Mouse (Mus musculus) adrenal gland, adult 10 weeks (tissue): ENCODE results near the gene Snrnp200. TPM values are rescaled to one million over a fixed set of nuclear protein-coding genes. Genes with fewer than 3 reads are reported as not detected.

ENCODE experiments used
- polyA plus RNA-seq: library from polyadenylated mRNA; stranded (reverse); fragments of 350-450 nt; fragmentation: Illumina TruSeq; extraction: RNeasy Lipid Tissue Mini Kit (QIAGEN cat#74804); gene quantifications from one replicate; pipeline ENCODE4 v1.2.3, GENCODE M21; 2014; ENCODE audit warnings: low read depth, low replicate concordance

Snrnp200 gene
- polyA plus RNA-seq, result 41.5 TPM

DNA sequence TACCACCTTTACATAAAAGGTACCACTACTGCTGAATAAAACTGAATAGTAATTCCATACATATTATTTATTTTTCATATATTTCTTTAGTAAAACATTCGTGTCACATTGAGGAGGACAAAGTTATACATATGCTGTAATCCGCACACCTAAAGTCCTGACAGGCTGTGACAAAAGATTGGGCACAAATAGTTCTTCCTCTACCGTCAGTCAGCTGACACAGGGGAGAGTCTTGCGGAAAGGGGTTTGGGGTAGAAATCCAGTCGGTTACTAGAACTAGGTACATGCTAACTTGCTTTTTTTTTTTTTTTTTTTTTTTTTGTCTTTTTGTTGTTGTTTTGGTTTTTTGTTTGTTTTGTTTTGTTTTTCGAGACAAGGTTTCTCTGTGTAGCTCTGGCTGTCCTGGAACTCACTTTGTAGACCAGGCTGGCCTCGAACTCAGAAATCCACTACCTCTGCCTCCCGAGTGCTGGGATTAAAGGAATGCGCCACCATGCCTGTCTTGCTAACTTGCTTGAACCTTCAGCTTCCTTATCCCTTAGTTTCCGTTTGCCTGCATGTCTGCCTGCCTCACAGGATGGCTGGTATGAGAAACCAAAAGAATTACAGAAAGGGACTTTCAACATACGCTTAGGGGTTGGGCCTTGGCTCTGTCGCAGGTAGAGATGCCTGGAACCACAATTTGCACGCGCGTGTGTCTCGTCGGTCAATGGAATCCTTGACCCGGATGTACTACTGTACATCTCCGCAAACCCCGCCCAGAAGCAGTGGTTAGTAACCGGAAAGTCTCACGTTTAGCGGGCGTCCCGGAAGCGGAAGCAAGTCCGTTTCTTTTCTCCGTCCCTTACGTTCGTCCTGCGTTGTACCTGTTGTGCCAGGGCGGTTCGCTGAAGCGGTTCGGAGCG lies at the start of gene Snrnp200, which contains the start of gene 1810024B03Rik:
Snrnp200 (plus strand) TSS at position 840 of the 905 bp plus-strand sequence.
1810024B03Rik (minus strand) TSS at position 734 of the 905 bp plus-strand sequence.

DNA sequence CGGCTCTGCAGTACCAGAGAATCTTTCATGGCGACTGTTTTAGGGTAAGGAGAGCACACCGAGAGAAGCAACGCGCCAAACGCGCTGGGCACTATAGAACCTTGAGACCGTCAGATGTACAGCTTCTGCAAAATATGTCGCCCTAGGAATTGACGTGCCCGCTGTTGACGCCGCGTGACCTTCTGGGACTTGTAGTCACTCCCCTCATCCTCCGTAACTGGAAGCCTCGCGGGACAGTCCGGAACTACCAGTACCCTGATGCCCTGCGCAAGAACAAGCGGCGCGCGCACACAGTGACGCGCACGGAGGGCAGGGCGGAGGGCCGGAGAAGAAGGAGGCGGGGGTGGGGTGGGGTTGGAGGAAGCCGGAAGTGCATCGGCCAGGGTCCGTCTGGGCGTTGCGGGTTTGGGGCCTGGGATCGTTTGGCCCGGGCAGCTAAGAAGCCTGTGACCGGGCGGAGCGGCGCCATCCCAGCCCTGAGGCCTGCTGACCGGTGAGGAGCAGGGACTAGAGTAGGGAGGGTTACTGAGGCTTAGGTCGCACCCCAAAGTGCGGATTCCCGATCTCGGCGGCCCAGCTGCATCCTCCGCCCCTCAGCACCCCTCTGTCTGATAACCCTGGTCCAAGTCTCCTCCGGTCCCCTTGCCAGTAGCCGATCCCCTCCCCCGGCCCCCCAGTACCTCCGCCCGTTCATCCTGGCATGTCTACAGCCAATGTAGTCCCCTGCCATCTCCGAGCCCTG lies 39.6 kb downstream of the Snrnp200 start, which contains the start of the genes Ciao1 and Tmem127:
Ciao1 (minus strand) TSS at position 225 of the 742 bp plus-strand sequence.
Tmem127 (plus strand) TSS at position 317 of the 742 bp plus-strand sequence.

DNA sequence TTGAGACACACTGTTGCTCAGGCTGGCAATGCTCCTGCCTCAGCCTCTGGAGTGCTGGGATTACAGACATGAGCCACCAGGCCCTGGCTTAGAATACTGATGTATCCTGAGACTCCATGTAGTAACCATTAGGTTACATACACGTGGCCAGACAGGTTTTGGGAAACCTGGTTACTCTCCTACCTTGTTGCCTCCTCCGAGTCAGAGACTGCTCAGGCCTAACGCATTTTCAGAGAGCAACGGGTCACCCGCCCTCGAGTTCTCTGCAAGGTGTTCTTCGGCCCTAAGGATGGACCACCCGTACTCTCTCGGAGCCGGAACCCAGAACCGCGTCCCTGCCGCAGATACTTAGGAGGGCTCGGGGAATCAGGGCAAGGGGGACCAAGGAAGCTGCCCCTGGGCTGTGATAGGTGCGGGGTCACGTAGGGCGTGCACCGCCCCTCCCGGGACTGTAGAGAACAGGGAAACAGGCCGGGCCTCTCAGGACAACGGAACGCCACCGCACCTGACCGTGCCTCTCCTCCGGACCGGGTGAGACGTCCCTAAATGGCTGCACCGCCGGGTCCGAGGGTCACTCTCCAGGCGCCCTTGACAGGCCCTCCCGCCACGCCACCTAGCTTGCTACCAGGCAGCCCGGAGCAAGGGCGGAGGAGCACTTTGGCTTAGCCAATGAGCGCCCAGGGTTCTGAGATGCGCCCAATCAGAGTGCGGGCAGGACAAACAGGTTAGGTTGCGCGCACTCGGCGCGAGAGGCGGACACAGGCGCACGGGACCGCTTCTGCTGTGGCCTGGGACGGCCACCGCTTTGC lies 61.5 kb downstream of the Snrnp200 start, which contains the start of gene Stard7:
Stard7 (plus strand) TSS at position 728 of the 809 bp plus-strand sequence.

Other genes starting within 250 kb of the Snrnp200 start
- gene Ap4e1, start 199.7 kb upstream of the Snrnp200 start, polyA plus RNA-seq, result 21.6 TPM
- gene Blvra, start 137.7 kb upstream of the Snrnp200 start, polyA plus RNA-seq, result 21.2 TPM
- 3.8 TPM for gene Ncaph, start 74.4 kb upstream of the Snrnp200 start, polyA plus RNA-seq
- 1.8 TPM for gene Itpripl1, start 64.9 kb upstream of the Snrnp200 start, polyA plus RNA-seq
- gene 1810024B03Rik, start 106 bp upstream of the Snrnp200 start, polyA plus RNA-seq, result 1.6 TPM
- 40.0 TPM for gene Ciao1, start 39.4 kb downstream of the Snrnp200 start, polyA plus RNA-seq
- gene Tmem127, start 39.5 kb downstream of the Snrnp200 start, polyA plus RNA-seq, result 58.0 TPM
- 142 TPM for gene Stard7, start 61.8 kb downstream of the Snrnp200 start, polyA plus RNA-seq
- gene Dusp2, start 127.8 kb downstream of the Snrnp200 start, polyA plus RNA-seq, result not detected
- gene Astl, start 130.3 kb downstream of the Snrnp200 start, polyA plus RNA-seq, result not detected
- 0.23 TPM for gene Adra2b, start 154.8 kb downstream of the Snrnp200 start, polyA plus RNA-seq
- gene Gpat2, start 216.8 kb downstream of the Snrnp200 start, polyA plus RNA-seq, result not detected
- gene Fahd2a, start 236.2 kb downstream of the Snrnp200 start, polyA plus RNA-seq, result 23.4 TPM